Mouse (Mus musculus) erythroblast, embryonic 14.5 days (primary cell): ENCODE data around the gene Lingo4.

Experiments
- GATA1 ChIP-seq: IDR thresholded peaks from 2 replicates; pipeline ENCODE4 v1.6.1; 2012; ENCODE audit warnings: low read length, inconsistent platforms, mixed read lengths
- TAL1 ChIP-seq: IDR thresholded peaks from 3 replicates; pipeline ENCODE4 v1.6.1; 2012; ENCODE audit warnings: low read length, inconsistent platforms, mixed read lengths

- TF ChIP-seq TAL1 (no peak), GATA1 (no peak)
Observed at GRCm38 (mm10) chr3:94373090-94373489, 25.2 kb upstream of the Lingo4 start.
